Mouse (Mus musculus) limb, embryonic 13.5 days (tissue): ENCODE data around the gene Aaed1. TPM values are rescaled to one million over a fixed set of nuclear protein-coding genes. Genes with fewer than 3 reads are reported as not detected.
"Not testable (repeated sequence)": the region's sequence is repeated elsewhere in the genome, so short reads cannot be mapped to it uniquely, and the experiment has no call there.

Source experiments
- ATAC-seq: fragments of 200-750 bp; cut with Nextera tagmentation; 2 replicates; pipeline ENCODE4 v1.8.0; 2017; ENCODE audit warnings: low read depth, moderate number of reproducible peaks, moderate TSS enrichment; ENCODE audit not compliant: low FRiP score
- H3K27ac ChIP-seq: fragments of 300-500 bp; sonication (generic); 2 replicates; pipeline ENCODE4 v1.5.1; 2015; ENCODE audit warnings: inconsistent platforms, mild to moderate bottlenecking, moderate library complexity
- H3K27me3 ChIP-seq: fragments of 300-500 bp; sonication (generic); 2 replicates; pipeline ENCODE4 v1.6.1; 2015; ENCODE audit warnings: mild to moderate bottlenecking, inconsistent platforms
- H3K36me3 ChIP-seq: fragments of 300-500 bp; sonication (generic); 2 replicates; pipeline ENCODE4 v1.6.1; 2015; ENCODE audit warnings: inconsistent platforms, mild to moderate bottlenecking, moderate library complexity
- H3K4me1 ChIP-seq: fragments of 300-500 bp; sonication (generic); 2 replicates; pipeline ENCODE4 v1.6.1; 2015; ENCODE audit warnings: inconsistent platforms
- H3K4me2 ChIP-seq: fragments of 300-500 bp; sonication (generic); replicated peaks from 2 replicates; pipeline ENCODE4 v1.6.1; 2015; ENCODE audit warnings: inconsistent platforms, mild to moderate bottlenecking, moderate library complexity
- H3K4me3 ChIP-seq: fragments of 300-500 bp; sonication (generic); 2 replicates; pipeline ENCODE4 v1.5.1; 2015; ENCODE audit warnings: moderate library complexity, mild to moderate bottlenecking, inconsistent platforms
- H3K9ac ChIP-seq: fragments of 300-500 bp; sonication (generic); 2 replicates; pipeline ENCODE4 v1.6.1; 2015; ENCODE audit warnings: mild to moderate bottlenecking, inconsistent platforms
- H3K9me3 ChIP-seq: fragments of 300-500 bp; sonication (generic); 2 replicates; pipeline ENCODE4 v1.6.1; 2016; ENCODE audit warnings: inconsistent platforms
- WGBS: fragments of 180-500 bp; shearing (Covaris S2); methylation state at CpG from one replicate; pipeline ENCODE4 v1.1.7; 2015; 5-methylcytosine and 5-hydroxymethylcytosine counted together
- polyA plus RNA-seq: library from polyadenylated mRNA; unstranded; fragments of >200 nt; fragmentation: Nextera tagmentation; extraction: Ambion mirVana; gene quantifications from 2 replicates; pipeline ENCODE4 v1.2.1, GENCODE M21; 2015

Gene Aaed1
- polyA plus RNA-seq, 1 experiment from 2014 or later, result 41.4 TPM

DNA sequence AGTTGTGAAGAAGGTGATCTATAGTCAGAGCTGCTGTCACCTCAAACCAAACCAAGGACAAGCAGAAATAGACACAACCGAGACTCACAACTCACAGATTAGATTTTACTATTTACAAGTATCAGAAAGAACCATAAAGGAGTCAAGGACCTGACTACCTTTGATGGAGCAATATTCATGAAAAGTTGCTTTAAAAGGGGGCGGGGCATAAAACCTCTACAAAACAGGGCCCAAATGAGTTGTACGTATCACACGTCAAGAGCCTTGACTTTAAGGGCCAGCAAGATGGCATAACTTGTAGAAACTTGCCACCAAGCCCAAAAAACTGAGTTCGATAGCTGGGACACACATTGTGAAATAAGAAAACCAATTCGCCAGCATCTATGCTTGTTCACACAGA lies 47.9 kb downstream of the Aaed1 start:
- no peak for ATAC-seq
- Histone ChIP-seq H3K4me2 (no peak overlapping the region), H3K36me3 (no peaks in the 10 kb centered on the region), H3K9ac (no peak overlapping the region), H3K27ac (no peak overlapping the region), H3K4me1 (no peaks in the 10 kb centered on the region), H3K27me3 (no peaks in the 10 kb centered on the region), H3K4me3 (no peak overlapping the region), H3K9me3 (peaks cover 3% of the 10 kb centered on the region)
- 87% methylated on average over 6 of the region's 6 CpGs for WGBS

DNA sequence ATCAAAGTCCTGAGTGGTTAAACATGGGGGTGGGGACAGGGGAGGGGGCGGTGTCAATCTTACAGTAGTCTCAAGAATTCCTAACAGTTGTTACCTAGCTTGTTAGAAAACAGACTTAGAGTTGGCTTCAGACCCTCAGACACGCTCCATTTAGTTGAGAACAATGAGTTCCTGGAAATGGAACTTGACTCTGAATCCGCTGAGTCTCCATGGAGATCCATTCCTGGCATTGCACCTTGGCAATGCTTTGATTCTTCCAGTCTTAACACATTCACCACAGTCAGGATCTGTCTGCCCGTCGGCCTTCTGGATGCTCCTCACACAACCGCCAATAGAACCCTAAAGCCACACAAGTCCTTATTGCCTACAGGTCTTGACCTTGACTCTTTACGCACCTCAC lies 52.6 kb downstream of the Aaed1 start:
- WGBS, result 90% methylated on average over 7 of the region's 7 CpGs
- ATAC-seq, result no peak
- H3K36me3 ChIP-seq, result no peaks in the 10 kb centered on the region

DNA sequence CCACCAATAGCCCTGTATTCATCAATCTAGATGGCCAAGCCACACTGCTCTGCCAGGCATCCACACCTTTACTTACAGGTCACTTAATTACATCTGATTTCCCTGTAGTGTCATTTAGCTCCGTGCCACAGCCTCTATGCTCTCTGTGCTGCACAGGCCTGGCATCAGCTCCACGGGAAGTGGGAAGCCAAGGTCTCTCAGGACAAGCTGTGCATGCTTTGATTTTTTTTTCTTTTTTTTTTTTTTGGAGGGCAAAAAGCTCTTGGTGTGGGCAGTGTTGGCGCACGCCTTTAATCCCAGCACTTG lies 54.0 kb downstream of the Aaed1 start:
- Histone ChIP-seq H3K27me3 (no peaks in the 10 kb centered on the region), H3K36me3 (no peaks in the 10 kb centered on the region), H3K27ac (no peak overlapping the region), H3K4me2 (no peak overlapping the region), H3K4me3 (no peak overlapping the region), H3K9me3 (no peaks in the 10 kb centered on the region; the same call in 1 of the 2 replicates), H3K9ac (no peak overlapping the region; the same call in 1 of the 2 replicates), H3K4me1 (peaks cover 13% of the 10 kb centered on the region)
- ATAC-seq, result no peak
- WGBS, result 51% methylated on average over 4 of the region's 4 CpGs

More for the DNA sequence above, 52.6 kb downstream of the Aaed1 start:
- Histone ChIP-seq H3K4me3 (no peak overlapping the region), H3K27me3 (no peaks in the 10 kb centered on the region), H3K9me3 (no peaks in the 10 kb centered on the region; the same call in 1 of the 2 replicates), H3K4me2 (no peak overlapping the region), H3K27ac (no peak overlapping the region), H3K9ac (no peak overlapping the region), H3K4me1 (peaks cover 13% of the 10 kb centered on the region)

DNA sequence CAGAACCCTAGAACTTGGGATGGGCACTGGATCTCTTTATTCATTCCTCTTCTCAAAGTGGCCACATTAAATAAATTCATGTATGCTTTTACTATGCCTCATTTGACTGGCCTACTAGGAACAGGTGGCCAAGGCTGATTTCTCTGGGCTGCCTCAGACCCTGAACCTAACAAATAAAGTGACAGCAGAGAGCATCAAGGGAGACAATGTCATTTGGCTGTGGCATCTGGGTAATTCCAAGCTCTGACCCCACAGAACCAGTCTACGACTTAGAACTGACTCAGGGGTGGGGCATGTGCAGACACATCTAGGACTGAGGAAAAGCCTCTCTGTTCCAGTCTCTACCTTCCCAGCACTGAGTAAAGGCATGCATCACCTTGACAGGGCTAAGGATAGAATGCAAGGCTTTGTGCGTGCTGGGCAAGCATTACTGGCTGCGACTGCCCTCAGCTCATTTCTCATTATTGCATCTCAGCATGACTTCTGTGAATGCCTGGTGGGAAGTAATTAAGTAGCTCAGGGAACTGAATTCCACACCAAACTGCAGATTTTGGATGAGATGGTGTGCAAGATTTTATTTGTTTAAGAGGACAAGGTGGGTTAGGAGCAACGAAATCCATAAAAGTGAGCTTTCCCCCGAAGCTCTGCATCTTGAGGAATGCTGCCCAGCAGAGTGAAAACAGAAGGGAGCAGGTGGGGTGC lies 54.5 kb downstream of the Aaed1 start:
- Histone ChIP-seq H3K27ac (no peak overlapping the region), H3K27me3 (no peaks in the 10 kb centered on the region), H3K9ac (no peak overlapping the region; the same call in 1 of the 2 replicates), H3K9me3 (no peaks in the 10 kb centered on the region; the same call in 1 of the 2 replicates), H3K4me3 (no peak overlapping the region), H3K4me2 (no peak overlapping the region), H3K4me1 (peaks cover 13% of the 10 kb centered on the region), H3K36me3 (no peaks in the 10 kb centered on the region)
- ATAC-seq, result no peak
- 9% methylated on average over 5 of the region's 5 CpGs for WGBS

DNA sequence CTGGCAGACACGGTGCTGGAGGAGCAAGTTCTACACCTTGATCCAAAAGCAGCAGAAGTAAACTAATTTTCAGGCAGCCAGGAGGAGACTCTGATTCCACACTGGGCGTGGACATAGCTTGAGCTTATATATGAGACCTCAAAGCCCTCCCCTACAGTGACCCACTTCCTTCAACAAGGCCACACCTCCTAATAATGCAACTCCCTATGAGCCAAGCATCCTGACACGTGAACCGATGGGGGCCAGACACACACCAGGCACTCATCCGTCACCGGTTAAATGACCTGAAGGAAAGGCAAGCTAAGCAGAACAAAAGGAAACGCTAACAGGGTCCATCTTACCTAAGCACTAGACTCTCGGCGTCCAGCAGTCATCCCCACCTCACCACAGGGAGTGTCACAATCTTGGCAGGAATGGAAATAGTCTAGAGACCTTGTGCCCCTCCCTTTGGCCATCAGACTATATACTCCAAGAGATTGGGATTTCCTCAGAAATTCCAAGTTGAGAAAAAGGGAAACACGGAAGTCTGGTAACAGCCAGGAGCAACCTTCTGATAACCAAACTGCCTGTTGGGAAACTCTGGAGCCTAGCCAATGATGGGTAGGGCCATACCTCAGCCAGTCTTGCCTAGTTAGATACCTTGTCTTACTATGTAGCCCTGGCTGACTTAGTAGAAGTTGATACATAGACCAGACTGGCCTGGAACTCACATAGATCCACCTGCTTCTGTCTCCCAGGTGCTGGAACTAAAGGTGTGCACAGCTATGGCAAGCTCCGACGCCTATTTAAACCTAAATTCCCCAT lies 55.3 kb downstream of the Aaed1 start:
- no peaks in the 10 kb centered on the region; the same call in 1 of the 2 replicates for H3K9me3 ChIP-seq
- ATAC-seq, result no peak

DNA sequence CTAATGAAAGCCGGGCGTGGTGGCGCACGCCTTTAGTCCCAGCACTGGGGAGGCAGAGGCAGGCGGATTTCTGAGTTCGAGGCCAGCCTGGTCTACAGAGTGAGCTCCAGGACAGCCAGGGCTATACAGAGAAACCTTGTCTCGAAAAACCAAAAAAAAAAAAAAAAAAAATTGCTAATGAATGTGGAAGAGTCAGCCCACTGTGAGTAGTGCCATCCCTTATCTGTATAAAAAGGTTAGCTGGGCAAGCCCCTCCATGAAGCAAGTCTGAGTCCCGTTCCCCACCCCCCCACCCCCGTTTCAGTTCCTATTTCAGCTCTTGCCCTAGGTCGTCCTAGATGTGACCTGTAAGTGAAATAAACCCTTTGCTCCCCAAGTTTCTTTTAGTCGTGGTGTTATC lies 58.3 kb downstream of the Aaed1 start:
- peaks cover 13% of the 10 kb centered on the region for H3K4me1 ChIP-seq
- not testable (repeated sequence) for H3K9ac ChIP-seq, H3K9me3 ChIP-seq, H3K36me3 ChIP-seq, H3K27ac ChIP-seq, H3K4me3 ChIP-seq, ATAC-seq, H3K27me3 ChIP-seq, H3K4me2 ChIP-seq
- 81% methylated on average over 11 of the region's 11 CpGs for WGBS

More for the DNA sequence above, 55.3 kb downstream of the Aaed1 start:
- H3K4me3 ChIP-seq, result no peak overlapping the region
- no peak overlapping the region for H3K27ac ChIP-seq
- no peak overlapping the region for H3K4me2 ChIP-seq
- peaks cover 13% of the 10 kb centered on the region for H3K4me1 ChIP-seq
- no peak overlapping the region for H3K9ac ChIP-seq
- H3K27me3 ChIP-seq, result no peaks in the 10 kb centered on the region
- 73% methylated on average over 12 of the region's 12 CpGs for WGBS
- H3K36me3 ChIP-seq, result no peaks in the 10 kb centered on the region

DNA sequence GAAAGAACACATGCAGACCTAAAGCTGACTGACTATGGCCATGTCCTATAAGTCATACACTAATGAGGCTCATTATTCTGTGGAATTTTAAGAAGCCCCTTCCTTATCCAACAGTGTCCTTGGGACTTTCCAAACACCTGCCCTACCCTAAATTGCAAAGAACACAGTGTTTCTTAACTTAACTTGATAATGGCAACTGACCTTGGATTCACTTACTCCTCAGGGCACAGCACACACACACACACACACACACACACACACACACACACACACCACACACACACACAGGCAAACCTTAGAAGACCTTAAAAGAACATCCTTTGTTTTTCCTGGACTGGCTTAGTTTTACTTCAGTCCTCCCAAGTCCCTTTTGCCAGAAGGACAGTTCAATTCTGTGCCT lies 58.8 kb downstream of the Aaed1 start:
- ATAC-seq, result no peak
- Histone ChIP-seq H3K4me2 (no peak overlapping the region), H3K4me1 (peaks cover 18% of the 10 kb centered on the region), H3K9ac (no peak overlapping the region), H3K4me3 (no peak overlapping the region), H3K9me3 (no peaks in the 10 kb centered on the region), H3K36me3 (no peaks in the 10 kb centered on the region), H3K27me3 (no peaks in the 10 kb centered on the region), H3K27ac (no peak overlapping the region)

DNA sequence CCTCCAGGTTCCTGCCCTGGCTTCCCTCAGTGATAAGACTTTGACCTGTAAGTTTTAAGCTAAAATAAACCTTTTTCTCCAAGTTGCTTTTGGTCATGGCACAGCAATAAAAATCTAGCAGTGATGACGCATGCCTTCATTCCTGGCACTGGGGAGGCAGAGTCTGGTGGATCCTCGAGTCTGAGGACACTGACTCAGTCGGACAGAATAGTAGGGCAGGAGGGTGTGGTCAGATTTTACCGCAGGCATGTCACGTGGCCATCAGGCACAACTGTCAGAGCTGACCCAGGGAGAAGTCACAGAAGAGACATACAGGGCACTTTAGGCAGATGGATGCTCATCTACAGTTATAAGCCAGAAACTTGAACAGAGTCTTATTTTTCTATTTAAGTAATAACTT lies 60.4 kb downstream of the Aaed1 start:
- WGBS, result 73% methylated on average over 5 of the region's 5 CpGs
- no peak overlapping the region for H3K4me3 ChIP-seq
- ATAC-seq, result no peak
- H3K9me3 ChIP-seq, result no peaks in the 10 kb centered on the region
- no peak overlapping the region for H3K9ac ChIP-seq
- H3K4me1 ChIP-seq, result peaks cover 13% of the 10 kb centered on the region; the same call in 1 of the 2 replicates
- no peak overlapping the region for H3K4me2 ChIP-seq
- H3K27me3 ChIP-seq, result no peaks in the 10 kb centered on the region
- no peak overlapping the region for H3K27ac ChIP-seq
- H3K36me3 ChIP-seq, result no peaks in the 10 kb centered on the region

DNA sequence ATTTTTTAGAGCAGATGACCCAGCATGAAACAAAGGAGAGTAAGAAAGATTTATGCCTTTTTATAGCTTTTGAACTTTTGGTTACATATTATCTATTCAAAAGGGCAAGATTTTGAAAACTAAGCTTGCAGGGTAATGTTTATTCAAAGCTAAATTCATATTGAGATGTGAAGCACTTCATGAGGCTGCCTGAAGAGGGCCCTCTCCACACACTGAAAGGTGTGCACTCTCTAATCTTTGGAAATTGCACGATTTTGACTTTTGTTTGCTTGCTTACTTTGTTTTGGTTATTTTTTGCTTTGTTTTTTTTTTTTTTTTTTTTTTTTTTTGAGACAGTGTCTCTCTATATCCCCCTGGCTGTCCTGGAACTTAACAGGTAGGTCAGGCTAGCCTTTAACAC lies 62.1 kb downstream of the Aaed1 start:
- Histone ChIP-seq H3K9ac (no peak overlapping the region), H3K4me3 (no peak overlapping the region), H3K36me3 (no peaks in the 10 kb centered on the region), H3K4me2 (no peak overlapping the region), H3K27me3 (no peaks in the 10 kb centered on the region), H3K27ac (no peak overlapping the region), H3K9me3 (no peaks in the 10 kb centered on the region), H3K4me1 (peaks cover 13% of the 10 kb centered on the region; the same call in 1 of the 2 replicates)
- no peak for ATAC-seq
- 36% methylated on average over 1 of the region's 1 CpGs for WGBS

DNA sequence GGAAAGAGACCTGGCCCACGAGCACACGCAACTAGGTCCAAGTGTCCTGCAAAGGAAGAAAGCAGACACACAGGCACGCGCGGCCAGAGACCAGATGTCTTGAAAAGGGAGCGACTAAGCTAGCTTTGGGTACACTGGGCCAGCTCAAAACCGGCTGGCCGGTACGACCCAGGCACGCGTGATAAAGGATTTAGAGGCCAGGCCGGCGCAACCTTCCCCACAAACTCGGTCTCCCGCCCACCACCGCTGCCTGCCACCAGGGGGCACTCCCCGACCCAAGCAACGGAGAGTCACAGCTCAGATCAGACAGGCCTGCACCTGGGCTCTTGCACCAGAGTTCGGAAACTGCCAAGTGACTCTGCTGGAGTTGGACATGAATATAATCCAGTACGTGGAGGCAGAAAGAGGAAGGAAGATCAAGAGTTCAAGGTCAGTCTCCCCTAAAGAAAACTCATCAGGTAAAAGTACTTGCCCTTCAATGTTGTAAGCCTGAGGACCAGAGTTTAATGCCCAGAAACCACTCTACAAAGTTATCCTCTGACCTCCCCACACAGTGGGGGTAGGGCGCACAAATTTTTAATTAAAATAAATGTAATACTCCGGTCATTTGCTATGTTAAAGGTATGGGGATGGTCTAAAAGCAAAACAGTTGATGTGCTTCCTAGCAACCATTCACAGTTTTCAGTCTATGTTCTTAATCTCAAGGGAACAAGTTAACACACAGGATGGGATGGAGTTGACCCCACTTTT lies 63.6 kb downstream of the Aaed1 start:
- peak overlapping the region; percentile 60 for H3K4me3 ChIP-seq
- ATAC-seq, result peak; percentile 87
- peak overlapping the region; percentile 75 for H3K9ac ChIP-seq
- H3K4me1 ChIP-seq, result peaks cover 13% of the 10 kb centered on the region; the same call in 1 of the 2 replicates
- H3K27me3 ChIP-seq, result no peaks in the 10 kb centered on the region
- no peak overlapping the region for H3K27ac ChIP-seq
- WGBS, result 7% methylated on average over 22 of the region's 22 CpGs
- no peaks in the 10 kb centered on the region for H3K36me3 ChIP-seq
- H3K9me3 ChIP-seq, result no peaks in the 10 kb centered on the region
- H3K4me2 ChIP-seq, result peak overlapping the region; percentile 93

DNA sequence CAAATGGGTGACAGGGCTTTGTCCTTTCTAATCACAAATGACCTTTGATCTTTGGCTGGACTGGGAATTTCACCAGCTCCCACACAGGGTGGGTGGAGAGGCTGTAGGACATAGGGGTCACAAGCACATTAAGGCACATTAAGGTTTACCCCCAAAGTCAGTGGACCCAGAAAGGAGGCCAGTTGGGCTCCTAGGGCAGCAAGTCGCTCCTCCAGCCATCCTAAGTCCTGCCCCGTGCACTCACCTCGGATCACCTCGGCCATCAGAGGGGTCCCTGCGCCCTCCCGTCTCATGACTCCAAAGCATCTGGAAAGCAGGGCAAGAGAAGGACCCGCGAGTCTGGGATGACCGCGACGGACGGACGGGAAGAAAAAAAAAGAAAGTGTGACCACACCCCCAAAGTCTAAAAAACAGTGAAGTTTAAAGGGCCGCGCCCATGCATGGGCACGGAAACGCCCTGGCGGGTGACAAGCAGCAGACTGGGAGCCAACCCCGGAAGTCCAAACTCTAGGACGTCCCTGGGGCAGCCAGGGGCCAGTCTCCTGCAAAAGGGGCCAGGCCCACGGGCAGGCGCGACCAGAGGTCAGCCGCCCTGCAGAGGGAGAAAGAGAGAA lies 64.2 kb downstream of the Aaed1 start:
- WGBS, result 2% methylated on average over 24 of the region's 24 CpGs
- peak; percentile 84 for ATAC-seq

More for the DNA sequence above, 64.2 kb downstream of the Aaed1 start:
- peak overlapping the region; percentile 75 for H3K9ac ChIP-seq
- no peaks in the 10 kb centered on the region for H3K36me3 ChIP-seq
- no peaks in the 10 kb centered on the region for H3K27me3 ChIP-seq
- H3K9me3 ChIP-seq, result no peaks in the 10 kb centered on the region
- H3K4me1 ChIP-seq, result peaks cover 13% of the 10 kb centered on the region; the same call in 1 of the 2 replicates
- peak overlapping the region; percentile 60 for H3K4me3 ChIP-seq
- no peak overlapping the region for H3K27ac ChIP-seq
- peak overlapping the region; percentile 93 for H3K4me2 ChIP-seq
